Mouse (Mus musculus) heart, adult 9 months (tissue): ENCODE data around the gene Gm5767.
"Not testable (repeated sequence)": the region's sequence is repeated elsewhere in the genome, so short reads cannot be mapped to it uniquely, and the experiment has no call there.

Source experiments
- DNase-seq, 2 experiments: peaks; one replicate each; pipeline ENCODE4 v3.0.0; 2022; ENCODE audit warnings: low spot score in 2 of 2

The Gm5767 gene

DNA sequence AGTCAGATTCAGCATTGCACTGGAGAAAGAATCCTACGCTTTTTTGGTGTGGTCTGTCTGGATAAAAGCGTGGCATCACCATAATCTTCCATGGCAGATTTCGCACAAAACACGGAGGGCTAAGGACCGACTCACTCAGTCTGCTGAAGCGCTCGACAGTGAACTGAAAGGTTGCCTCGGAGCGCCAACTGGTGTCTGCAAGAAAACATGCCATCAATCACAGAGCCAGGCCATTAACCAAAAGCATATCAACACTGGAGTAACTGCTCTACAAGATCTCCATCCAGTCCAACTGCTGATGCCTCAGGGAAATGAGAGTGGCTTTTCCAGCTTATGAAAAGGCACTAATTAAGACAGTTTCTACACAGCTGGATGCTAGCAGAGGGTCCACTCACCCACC, 31.4 kb downstream of the Gm5767 start:
- no peak for DNase-seq

DNA sequence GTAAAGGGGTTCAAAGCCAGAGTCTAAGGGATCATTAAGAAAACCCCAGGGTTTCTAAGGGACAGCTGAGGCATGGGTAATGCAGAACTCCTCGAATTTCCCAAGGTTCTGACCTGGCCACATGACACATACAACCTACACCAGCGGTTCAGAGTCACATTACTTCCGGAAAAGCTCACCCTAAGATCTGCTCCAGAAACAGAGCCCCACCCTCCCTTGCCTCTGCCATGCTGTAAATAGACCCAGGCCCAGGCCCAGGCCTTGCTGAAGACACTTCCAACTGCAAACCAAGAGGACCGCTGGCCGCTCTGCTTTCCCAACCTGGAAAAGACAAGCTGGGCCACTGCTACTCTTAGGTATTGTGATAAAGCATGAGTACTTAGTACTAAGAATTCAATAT, 34.3 kb downstream of the Gm5767 start:
- no peak for DNase-seq

DNA sequence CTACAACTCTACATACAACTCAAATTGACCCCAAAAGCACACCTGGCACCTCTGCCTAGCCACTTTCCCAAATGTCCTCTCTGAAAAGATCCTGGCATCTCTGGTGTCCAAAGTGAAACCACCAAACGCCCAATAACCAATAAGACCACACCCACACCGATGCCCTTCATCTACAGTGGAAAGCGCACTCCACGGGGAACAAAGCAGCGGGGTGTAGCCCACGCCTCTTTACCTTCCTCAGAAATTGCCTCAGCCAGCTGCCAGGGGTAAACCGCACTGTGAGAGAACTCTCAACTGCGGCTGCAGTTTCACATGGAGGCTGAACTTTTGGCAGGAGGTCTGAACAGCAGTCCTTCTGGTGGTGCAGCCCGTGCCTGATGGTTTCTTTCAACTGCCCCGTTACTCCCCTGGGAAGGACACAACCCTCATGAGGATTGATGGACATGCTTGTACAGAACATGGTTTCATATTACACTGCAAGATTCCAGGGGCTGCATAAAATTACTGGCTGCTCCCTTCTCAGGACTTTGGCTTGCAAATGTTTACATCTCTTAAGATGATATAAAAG, 35.0 kb downstream of the Gm5767 start:
- peak; percentile 45 to 47 for DNase-seq

DNA sequence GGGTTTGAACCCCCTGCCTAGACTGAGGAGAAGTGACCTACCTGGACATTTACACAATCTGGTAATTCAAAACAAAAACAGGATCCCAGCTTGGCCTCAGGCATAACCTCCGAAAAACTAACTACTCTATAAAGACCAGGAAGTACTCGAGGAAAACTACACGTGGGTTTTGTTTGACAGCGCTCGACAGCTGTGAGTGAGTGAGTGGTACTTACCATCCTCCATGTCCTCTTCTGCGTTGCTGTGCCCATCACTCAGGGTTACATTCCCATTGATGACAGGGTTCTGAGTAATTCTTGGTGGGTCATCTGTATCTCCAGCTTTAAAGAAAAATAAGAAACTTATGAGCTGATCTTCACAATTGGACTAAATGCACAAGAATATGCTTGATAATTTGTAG, 35.7 kb downstream of the Gm5767 start:
- DNase-seq: no peak

DNA sequence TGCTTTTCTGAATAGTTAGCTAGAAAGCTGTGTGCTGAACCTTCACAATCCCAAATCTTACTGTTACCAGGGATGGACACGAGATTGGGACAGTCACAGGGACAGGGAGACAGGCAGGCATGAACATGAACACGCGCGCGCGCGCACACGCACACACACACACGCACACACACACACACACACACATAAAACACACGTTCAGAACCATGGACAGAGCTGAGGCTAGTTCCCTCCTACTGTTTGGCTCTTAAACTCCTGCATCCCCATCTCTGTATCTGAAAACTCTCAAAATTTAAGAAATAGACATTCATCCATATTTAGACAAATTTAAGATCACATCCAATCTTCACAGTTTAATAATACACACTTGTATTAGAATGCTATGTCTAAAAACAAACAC, 37.2 kb downstream of the Gm5767 start:
- DNase-seq: no peak

DNA sequence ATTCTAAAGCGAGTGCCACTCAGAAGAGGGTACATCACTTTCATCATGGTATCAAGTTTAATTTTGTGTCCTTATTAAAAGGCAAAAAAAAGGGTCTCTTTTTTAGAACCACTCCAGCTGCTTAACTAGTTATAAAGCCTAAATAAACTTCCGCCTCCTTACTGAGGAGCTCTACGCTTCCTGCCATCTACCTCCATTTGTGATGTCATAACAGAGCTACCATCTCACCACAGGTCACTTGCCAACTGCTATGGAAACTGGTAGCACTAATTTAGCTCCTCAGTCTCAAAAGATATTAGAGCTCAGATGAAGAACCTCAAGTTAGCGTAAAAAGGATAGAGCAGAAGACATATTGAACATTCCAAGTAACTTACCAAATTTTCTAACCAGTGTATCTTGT, 39.9 kb downstream of the Gm5767 start:
- no peak for DNase-seq

DNA sequence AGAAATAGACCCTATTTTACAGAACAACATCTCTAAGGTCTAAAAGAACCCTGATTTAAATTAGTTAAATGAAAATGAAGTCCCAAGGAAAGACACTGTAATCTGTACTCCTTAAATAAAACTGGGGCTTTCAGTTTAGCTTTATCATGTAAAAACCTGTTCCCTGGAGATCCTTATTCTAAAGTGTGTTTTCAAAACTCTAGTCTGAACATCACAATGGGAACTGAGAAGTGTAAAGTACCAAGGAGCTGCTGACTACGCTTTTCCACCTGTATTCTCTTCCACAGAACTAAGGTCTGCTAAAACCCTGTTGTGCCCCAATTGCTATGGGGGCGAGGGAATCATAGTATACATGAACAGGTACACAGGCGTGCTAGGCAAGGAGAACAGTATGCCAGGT, 43.5 kb downstream of the Gm5767 start:
- DNase-seq: no peak

DNA sequence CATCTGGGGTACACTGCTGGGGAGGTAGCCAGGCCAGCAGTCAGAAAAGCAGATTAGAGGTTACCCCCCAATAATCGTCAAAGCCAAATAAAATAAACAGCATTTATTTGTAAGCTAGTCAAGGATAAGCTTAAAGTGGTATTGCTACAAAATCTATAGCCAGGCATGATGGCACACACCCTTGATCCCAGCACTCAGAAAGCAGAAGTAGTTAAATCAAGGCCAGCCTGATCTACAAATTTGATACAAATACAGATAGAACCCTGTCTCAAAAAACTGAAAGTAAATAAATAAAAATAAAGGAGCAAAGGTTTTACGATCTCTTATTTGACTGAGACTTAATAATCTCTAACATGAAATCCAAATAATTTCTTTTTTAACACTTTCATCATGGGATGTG, 45.2 kb downstream of the Gm5767 start:
- no peak for DNase-seq

DNA sequence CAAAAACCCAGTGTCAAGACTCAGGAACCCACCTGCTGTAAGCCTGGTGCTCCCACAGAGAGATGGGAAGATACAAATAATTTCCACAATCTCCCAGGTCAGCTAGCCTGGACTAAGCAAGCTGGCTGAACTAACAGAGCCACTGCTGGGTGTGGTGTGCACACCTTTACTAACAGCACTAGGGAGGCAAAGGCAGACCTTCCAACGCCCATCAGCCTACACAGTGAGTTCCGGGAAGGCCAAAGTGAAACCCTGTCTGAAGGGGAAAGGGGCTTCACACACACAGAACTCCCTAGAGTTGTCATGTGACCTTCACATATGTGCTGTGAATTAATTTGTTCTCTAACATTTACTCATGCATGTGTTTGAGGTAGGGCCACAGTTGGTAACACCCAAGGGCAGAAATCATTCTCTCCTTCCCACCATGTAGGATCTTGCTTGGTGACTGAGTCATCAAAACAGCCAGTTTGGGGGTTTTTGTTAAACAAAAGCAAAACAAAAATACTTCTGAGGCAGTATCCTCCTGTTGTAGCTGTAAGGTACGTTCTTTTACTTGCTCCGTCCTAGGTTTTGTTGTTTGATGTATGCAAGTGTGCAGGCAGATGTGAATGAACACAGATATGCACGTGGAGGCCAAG, 47.7 kb downstream of the Gm5767 start:
- no peak for DNase-seq

DNA sequence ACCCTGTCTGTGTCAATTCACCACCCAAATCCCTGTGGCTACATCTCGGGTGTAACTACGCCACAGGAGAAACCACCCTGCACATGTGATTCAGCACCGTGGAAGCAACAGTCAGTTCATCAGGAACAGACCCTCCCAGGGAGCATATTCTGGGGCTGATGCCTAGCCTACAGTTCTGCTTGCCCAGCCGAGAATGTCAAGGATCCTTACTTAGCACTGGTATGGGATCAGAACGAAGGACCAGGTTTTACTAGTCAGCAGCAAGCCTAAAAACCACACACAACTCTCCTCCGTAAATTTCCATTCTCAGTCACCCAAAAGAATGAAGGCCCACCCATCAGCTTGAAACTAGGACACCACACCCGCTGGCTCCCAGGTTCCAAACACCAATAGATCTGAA, 51.1 kb downstream of the Gm5767 start:
- DNase-seq: no peak

DNA sequence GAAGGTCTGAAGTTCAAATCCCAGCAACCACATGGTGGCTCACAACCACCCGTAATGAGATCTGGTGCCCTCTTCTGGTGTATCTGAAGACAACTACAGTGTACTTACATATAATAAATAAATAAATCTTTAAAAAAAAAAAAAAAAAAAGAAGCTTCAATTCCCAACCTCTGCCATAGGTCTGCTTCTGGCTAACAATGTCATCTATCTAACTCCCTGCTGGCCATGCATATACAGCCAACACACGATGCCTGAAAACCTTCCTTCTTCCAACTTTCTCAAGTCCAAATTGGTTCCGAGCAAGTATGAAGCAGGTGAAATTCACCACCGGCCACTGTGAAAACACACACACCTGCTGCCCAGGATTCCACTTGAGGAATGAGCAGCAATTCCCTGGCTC, 51.9 kb downstream of the Gm5767 start:
- DNase-seq: not testable (repeated sequence)
